Mouse (Mus musculus) ES-Bruce4 (cell line): ENCODE data around the gene Eif4e1b. TPM values are rescaled to one million over a fixed set of nuclear protein-coding genes. Genes with fewer than 3 reads are reported as not detected.
A peak's percentile ranks its signal among the peaks of the same experiment; 100 is the strongest.

Experiments
- H3K27ac ChIP-seq: 2 replicates; pipeline ENCODE4 v1.5.1; 2012; ENCODE audit warnings: low read length, inconsistent platforms; ENCODE audit not compliant: insufficient read depth
- H3K27me3 ChIP-seq: 2 replicates; pipeline ENCODE4 v1.6.1; 2012; ENCODE audit warnings: mild to moderate bottlenecking, low read length, inconsistent platforms; ENCODE audit not compliant: control insufficient read depth, poor library complexity, insufficient read depth, severe bottlenecking
- H3K36me3 ChIP-seq: 2 replicates; pipeline ENCODE4 v1.6.1; 2012; ENCODE audit warnings: inconsistent platforms, mild to moderate bottlenecking, low read length, moderate library complexity; ENCODE audit not compliant: control insufficient read depth, poor library complexity, insufficient read depth, severe bottlenecking
- H3K4me1 ChIP-seq: one replicate; pipeline ENCODE4 v1.8.1; 2011; ENCODE audit warnings: low read length; ENCODE audit not compliant: control insufficient read depth, insufficient read depth
- H3K4me3 ChIP-seq: 2 replicates; pipeline ENCODE4 v1.5.1; 2011; ENCODE audit warnings: low read depth, mild to moderate bottlenecking, low read length
- H3K9ac ChIP-seq: 2 replicates; pipeline ENCODE4 v1.6.1; 2012; ENCODE audit warnings: low read depth, mild to moderate bottlenecking, inconsistent platforms; ENCODE audit not compliant: poor library complexity, severe bottlenecking
- H3K9me3 ChIP-seq: replicated peaks from 2 replicates; pipeline ENCODE4 v1.6.1; 2012; ENCODE audit warnings: mild to moderate bottlenecking, low read length, inconsistent platforms; ENCODE audit not compliant: control insufficient read depth, poor library complexity, insufficient read depth, severe bottlenecking
- CTCF ChIP-seq: IDR thresholded peaks from one replicate; pipeline ENCODE4 v1.8.1; 2011; ENCODE audit warnings: low read depth, low read length
- EP300 ChIP-seq: IDR thresholded peaks from 2 replicates; pipeline ENCODE4 v1.6.1; 2011; ENCODE audit warnings: low read depth, low read length; ENCODE audit not compliant: insufficient read depth
- POLR2A ChIP-seq: IDR thresholded peaks from one replicate; pipeline ENCODE4 v1.8.1; 2011; ENCODE audit warnings: low read length; ENCODE audit not compliant: insufficient read depth
- polyA plus RNA-seq: library from polyadenylated mRNA; stranded (reverse); fragments of >200 nt; gene quantifications from 2 replicates; pipeline ENCODE4 v1.2.4, GENCODE M21; 2011; ENCODE audit warnings: low read depth; ENCODE audit not compliant: missing spikeins, insufficient read depth, insufficient read length

Gene Eif4e1b
- polyA plus RNA-seq, 1 experiment: not detected

DNA sequence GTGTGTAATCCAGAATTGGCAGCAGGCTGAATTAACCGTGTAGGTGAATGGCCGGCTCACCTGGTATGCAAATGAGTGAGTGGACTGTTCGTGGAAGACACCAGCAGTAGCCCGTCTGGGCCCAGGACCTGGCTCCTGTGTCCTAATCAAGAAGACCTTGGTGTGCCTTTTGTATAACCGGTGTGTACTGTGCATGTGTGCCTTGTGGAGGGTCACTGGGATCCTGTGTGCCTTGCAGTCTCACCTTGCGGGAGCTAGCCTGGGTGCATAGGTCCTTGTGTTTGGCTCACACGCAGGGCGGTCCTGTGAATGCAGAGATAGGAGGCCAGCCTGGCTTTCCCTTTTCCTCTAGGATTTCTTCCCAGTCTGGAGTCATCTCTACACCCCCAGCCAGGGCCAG, 35.6 kb upstream of the Eif4e1b start:
- Histone ChIP-seq H3K9me3 (no peaks in the 10 kb centered on the region), H3K4me1 (no peaks in the 10 kb centered on the region), H3K4me3 (no peak overlapping the region), H3K27me3 (peaks cover 3% of the 10 kb centered on the region), H3K9ac (no peak overlapping the region), H3K27ac (no peak overlapping the region), H3K36me3 (no peaks in the 10 kb centered on the region)
- TF ChIP-seq POLR2A (no peak), EP300 (no peak), CTCF (no peak)

- Histone ChIP-seq H3K27me3 (peaks cover 3% of the 10 kb centered on the region), H3K4me3 (no peak overlapping the region; the same call in 1 of the 2 replicates), H3K4me1 (no peaks in the 10 kb centered on the region), H3K9me3 (no peaks in the 10 kb centered on the region), H3K9ac (no peak overlapping the region), H3K36me3 (no peaks in the 10 kb centered on the region), H3K27ac (no peak overlapping the region)
- no peak for TF ChIP-seq POLR2A
- TF ChIP-seq EP300: no peak
- TF ChIP-seq CTCF: no peak
Measured at GRCm38 (mm10) chr13:54748721-54749060, 35.1 kb upstream of the Eif4e1b start.

GRCm38 (mm10) chr13:54749061-54749863, 34.5 kb upstream of the Eif4e1b start:
- TF ChIP-seq EP300 (no peak), POLR2A (no peak)
- no peaks in the 10 kb centered on the region for H3K9me3 ChIP-seq
- no peaks in the 10 kb centered on the region for H3K36me3 ChIP-seq
- peaks cover 3% of the 10 kb centered on the region for H3K27me3 ChIP-seq
- H3K9ac ChIP-seq: peak overlapping the region; percentile 47; the same call in 1 of the 2 replicates
- peak overlapping the region; percentile 53 for H3K4me3 ChIP-seq
- no peaks in the 10 kb centered on the region for H3K4me1 ChIP-seq
- H3K27ac ChIP-seq: no peak overlapping the region

DNA sequence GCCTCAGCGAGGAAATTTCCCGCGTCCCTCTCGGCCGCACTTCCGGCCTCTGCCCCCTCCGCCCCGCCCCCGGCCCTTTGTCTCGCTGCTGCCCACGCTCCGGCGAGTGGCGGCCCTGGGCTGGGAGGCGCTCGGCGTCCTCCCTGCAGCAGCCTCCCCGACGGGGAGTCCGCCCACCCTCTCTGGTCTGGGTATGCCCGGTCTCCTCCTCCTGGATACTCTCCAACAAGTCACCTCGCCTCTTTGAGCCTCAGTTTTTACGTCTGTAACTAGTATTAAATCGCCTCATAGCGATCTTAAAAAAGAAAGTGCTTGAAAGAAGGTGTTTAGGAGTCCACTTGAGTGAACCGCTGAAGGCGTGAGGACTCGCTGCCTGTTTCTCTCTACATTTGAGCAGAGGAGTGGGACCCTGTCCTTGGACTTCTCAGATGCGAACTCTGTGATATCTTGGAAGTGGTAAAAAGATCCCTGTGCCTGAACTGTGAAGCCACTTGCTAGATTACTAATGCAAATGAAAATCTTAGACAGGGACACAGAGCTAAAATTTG, 33.9 kb upstream of the Eif4e1b start, which contains the start of gene Gprin1:
Gene Gprin1, minus strand, starts transcription at position 11 of the 548 bp plus-strand sequence.
- H3K27me3 ChIP-seq: peaks cover 3% of the 10 kb centered on the region
- no peak within 1 kb of the TSS for H3K27ac ChIP-seq
- H3K9me3 ChIP-seq: no peaks in the 10 kb centered on the region
- TF ChIP-seq POLR2A: no peak
- no peak for TF ChIP-seq CTCF
- TF ChIP-seq EP300: no peak
- no peaks in the 10 kb centered on the region for H3K36me3 ChIP-seq
- peak within 1 kb of the TSS; percentile 47 for H3K9ac ChIP-seq
- no peaks in the 10 kb centered on the region for H3K4me1 ChIP-seq
- H3K4me3 ChIP-seq: peak within 1 kb of the TSS; percentile 53

DNA sequence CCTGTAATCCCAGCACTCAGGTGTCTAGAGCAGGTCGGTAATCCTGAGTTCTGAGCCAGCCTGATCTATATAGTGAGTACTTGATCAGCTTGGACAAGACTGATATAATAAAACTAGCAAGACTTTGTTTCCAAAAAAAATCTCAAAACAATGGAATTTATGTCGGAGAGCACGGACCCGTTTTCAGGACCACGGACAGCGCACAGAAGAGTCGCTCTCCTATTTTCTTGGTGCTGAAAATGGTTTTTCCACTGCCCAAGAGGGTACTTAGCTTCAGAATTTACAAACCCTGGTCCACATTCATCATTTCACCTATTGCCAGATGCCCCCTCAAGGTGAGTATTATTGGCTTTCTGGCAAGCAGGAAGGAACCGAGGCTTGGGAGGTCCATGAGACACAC, 33.1 kb upstream of the Eif4e1b start:
- H3K36me3 ChIP-seq: no peaks in the 10 kb centered on the region
- no peak for TF ChIP-seq EP300
- no peak for TF ChIP-seq POLR2A
- no peak for TF ChIP-seq CTCF
- no peaks in the 10 kb centered on the region for H3K9me3 ChIP-seq
- no peak overlapping the region for H3K9ac ChIP-seq
- H3K4me1 ChIP-seq: no peaks in the 10 kb centered on the region
- H3K27ac ChIP-seq: no peak overlapping the region
- peaks cover 3% of the 10 kb centered on the region for H3K27me3 ChIP-seq
- H3K4me3 ChIP-seq: no peak overlapping the region

DNA sequence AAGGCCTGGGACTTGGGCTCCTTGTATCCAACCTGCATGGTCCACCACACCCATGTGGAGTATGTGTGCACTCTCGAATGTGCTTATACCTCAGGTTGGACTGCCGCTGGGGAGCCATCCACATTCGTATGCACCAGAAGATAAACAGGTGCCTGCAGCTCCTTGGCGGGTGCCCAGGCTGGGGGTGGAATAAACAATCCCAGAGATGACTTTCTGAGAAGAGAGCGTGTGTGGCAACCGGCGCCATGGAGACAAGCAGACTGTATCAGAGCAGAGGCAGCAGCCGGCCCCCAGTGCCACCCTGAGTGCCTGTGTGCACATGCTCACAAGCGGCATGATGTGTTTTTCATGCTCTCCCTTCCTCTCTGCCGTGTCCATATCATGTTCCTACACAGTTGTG, 31.1 kb upstream of the Eif4e1b start:
- H3K4me1 ChIP-seq: no peaks in the 10 kb centered on the region
- peaks cover 3% of the 10 kb centered on the region for H3K27me3 ChIP-seq
- no peak overlapping the region for H3K4me3 ChIP-seq
- TF ChIP-seq CTCF: no peak
- TF ChIP-seq POLR2A: no peak
- no peak for TF ChIP-seq EP300
- no peak overlapping the region for H3K9ac ChIP-seq
- no peaks in the 10 kb centered on the region for H3K9me3 ChIP-seq
- no peaks in the 10 kb centered on the region for H3K36me3 ChIP-seq
- H3K27ac ChIP-seq: no peak overlapping the region
